Mouse (Mus musculus) ZHBTc4 (cell line): ENCODE data around the gene Mycn.

Experiments used
- DNase-seq: peaks from one replicate; pipeline ENCODE4 v3.0.0-alpha.2; 2011; ENCODE audit warnings: low read depth, low spot score

The Mycn gene

DNA sequence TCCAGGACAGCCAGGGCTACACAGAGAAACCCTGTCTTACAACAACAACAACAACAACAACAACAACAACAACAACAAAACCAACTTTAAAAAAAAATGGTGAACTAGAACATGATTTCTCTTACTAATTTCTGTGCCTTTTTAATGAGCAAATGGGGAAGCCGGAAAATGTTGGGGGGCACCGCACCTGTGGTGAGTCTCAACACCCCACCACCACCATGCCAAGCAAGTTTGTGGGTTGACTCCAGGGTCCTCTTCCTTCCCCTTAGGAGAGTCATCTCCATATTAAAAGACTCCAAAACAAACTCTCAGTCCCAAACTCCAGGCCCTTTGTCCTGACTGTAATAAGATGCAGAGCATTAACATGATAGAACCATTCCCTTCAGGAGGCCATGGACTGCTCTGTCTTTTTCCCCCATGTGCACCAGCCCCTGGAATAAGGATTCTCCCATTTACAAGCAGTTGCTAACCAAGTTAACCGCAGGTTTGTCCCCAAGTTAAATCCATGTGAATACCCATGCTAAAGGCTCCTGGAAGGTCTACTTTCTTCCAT lies 14.7 kb downstream of the Mycn start:
- DNase-seq: peak; percentile 90

GRCm38 (mm10) chr12:12924446-12924845 lies 17.3 kb downstream of the Mycn start:
- DNase-seq: no peak

- no peak for DNase-seq
These were observed 21.3 kb downstream of the Mycn start for GRCm38 (mm10) chr12:12920166-12921157.

- DNase-seq: no peak
These were observed 25.4 kb downstream of the Mycn start for GRCm38 (mm10) chr12:12916298-12916697.

DNA sequence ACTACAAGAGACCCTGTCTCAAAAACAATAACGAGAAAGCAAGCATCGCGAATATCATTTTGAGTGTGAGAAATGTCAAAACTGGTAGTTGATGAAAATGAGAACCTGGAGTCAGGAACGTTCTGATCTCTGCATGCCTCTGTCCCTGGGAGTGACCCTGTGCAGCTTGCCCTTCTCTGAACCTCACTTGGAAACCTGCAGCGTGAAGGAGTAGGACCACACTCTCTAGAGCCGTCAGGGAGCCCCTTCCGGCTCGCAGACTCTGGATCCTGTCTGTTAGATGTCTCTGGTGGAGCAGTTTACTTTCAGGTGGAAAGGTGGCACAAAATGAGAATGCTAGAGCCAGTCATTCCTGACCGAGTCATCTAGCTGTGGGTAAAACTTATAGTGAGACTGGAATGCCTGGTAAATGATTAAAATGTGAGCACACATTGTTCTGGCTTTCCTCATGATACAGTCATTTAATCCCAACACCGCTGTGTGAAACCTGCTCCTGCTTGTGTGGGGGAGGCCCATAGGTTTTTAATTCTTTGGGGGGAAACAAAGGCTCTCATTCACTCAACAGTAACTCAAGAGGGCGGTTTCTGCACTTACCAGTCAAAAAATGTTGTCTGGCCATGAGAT lies 31.2 kb downstream of the Mycn start:
- DNase-seq: peak; percentile 23

DNA sequence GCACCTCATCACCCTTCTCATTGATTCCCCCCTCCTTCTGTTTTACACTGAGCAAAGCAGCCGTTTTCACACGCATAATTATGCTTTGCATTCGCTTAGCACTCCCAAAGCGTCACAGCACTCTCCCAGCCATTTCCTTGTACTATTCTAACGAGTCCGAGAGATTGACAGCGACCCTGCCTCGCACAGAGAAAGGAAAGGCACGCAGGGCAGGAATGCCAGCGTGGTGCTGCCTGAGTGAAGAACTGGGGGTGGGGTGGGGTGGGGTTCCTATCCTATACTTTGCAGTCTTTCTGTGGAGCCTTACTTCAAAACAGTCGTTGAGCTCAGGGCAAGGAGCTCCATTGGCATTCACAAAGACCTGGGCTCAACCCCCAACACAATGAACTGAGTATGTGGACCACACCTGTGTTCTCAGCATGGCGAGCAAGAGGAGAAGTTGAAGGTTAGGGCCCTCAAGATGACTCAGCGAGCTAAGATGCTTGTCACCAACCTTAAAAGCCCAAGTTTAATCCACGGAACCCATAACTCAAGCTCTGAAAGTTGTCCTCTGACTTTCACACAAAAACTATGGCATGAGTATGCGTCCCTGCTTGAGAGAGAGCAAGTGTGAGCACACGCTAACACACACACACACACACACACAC lies 32.0 kb downstream of the Mycn start:
- DNase-seq: peak; percentile 93

DNA sequence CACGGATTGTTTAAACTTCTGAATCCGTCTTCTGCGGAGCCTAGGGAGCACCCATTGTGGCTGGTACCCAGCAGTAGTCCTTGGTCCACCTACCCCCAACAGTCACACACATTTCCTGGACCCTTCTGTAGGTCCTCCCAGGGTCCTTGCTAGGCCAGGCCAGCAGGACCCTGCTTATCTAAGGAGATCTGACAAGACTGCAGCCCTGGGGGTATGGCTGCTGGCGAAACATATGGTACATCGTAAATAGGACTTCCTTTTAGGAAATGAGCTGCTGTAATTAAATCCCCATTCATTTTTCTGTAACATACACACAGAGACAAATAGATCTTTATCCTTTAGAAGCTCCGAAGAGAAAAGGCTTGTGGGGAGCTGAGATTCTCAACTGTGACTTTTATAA lies 34.9 kb downstream of the Mycn start:
- DNase-seq: no peak

GRCm38 (mm10) chr12:12906321-12906720 lies 35.4 kb downstream of the Mycn start:
- no peak for DNase-seq

GRCm38 (mm10) chr12:12905117-12905516 lies 36.6 kb downstream of the Mycn start:
- DNase-seq: no peak

GRCm38 (mm10) chr12:12904512-12904953 lies 37.2 kb downstream of the Mycn start:
- peak; percentile 84 for DNase-seq

DNA sequence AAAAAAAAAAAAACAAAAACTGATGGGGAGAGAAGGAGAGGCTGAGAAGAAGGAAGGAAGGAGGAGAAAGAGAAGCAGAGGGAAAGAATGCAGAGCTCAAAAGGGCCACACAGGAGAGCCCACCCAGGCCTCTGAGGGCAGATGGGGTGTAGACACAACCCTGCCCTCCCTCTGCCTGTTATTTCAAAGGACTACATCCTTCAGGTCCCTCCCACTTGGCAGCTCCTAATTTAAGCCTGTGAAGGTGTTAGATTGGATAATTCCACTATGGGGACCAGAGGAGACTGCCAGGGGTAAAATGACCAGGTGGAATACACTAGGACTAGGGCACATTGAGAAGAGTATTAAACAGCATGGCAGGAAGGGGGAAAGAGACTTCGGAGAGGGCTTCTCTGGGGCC lies 37.6 kb downstream of the Mycn start:
- no peak for DNase-seq

DNA sequence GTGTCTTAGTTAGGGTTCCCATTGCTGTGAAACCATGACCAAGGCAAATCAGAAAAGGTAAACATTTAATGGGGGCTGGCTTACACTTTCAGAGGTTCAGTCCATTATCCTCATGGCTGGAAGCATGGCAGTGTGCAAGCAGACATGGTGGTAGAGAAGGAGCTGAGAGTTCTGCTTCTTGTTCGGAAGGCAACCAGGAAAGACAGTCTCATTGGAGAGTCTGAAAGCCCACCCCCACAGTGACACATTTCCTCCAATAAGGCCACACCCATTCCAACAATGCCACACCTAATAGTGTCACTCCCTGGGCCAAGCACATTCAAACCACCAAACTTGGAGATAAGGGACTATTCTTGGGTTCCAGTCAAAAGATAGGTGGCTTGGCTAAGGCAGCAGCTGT lies 39.3 kb downstream of the Mycn start:
- DNase-seq: peak; percentile 81

DNA sequence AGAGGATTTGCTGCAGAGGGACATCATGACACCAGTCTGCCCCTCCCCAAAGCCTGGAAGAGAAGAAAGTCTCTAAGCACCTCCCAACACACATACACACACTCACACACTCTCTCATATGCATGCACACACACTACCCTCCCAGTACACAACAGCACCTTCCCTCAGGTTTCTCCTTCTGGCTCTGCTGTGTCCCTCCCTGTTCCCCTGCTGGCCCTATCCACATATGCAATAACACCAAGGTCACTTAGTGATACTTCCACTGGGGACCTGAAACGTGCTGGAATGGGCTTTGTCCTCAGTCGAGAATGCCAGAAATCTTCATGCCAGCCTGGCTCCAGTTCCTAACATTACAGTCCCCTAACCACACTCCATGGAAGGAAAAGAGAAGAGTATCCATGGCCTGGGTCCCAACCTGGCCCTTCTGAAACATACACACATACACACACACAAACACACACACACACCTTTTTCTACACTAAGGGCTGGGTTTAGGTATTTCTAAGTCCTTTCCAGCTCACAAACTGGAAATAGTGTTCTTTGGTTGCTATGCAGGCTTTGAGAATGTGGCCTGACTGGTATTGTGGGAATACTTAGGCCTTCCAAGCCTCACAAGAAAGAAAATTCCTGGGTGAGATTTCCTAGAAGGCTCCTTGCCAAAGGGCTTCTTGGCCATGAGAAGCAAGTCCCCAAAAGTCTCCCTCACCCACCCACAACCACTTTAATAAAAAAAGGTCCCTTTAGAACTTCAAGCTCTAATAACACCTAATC lies 43.2 kb downstream of the Mycn start:
- DNase-seq: no peak

GRCm38 (mm10) chr12:12893986-12894385 lies 47.7 kb downstream of the Mycn start:
- no peak for DNase-seq

GRCm38 (mm10) chr12:12886191-12886889 lies 55.4 kb downstream of the Mycn start:
- DNase-seq: no peak
